Mouse (Mus musculus) cerebellum, adult 2 months (tissue): ENCODE results near the gene 4932438A13Rik.

Experiments used
- CTCF ChIP-seq: fragments of 200-500 bp; IDR thresholded peaks from 2 replicates; pipeline ENCODE4 v1.5.1; 2011; ENCODE audit warnings: low read depth, mild to moderate bottlenecking, control low read depth, low read length, moderate library complexity, borderline replicate concordance; ENCODE audit not compliant: insufficient read depth
- POLR2A ChIP-seq: fragments of 200-500 bp; IDR thresholded peaks from 2 replicates; pipeline ENCODE4 v1.6.1; 2011; ENCODE audit warnings: low read length, control low read depth, borderline replicate concordance; ENCODE audit not compliant: insufficient read depth

GRCm38 (mm10) chr3:36943706-36944105 is 80.8 kb downstream of the 4932438A13Rik start:
- no peak for TF ChIP-seq CTCF
- no peak for TF ChIP-seq POLR2A
